Comparison of ENCODE assay signal across 8 mouse cellular contexts in the genomic region with DNA sequence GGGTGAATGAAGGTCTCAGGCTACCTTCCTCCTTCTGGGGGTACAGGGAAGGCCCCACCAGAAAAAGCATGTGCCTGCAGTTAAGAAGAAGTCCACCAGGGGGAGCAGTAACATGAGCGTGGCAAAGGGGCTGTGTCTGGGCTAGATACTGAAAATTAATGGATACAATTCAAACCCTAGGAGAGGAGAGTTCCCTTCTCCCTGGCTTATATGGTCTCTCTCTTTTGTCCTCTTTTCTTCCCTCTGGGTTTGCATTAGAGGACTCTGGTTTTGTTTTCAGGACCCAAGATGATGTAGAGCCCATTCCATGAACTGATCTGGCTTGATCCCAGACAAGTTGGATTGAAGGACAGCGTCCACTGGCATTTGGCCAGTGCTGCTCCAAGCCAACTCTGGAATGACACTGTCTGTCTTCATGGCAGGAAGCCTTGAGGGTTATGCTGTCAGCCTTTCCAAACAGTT.
A peak's percentile ranks its signal among the peaks of the same experiment; 100 is the strongest.
DNase-seq lines count a peak whose midpoint lies in the region; ATAC-seq and TF ChIP-seq lines count a peak whose summit lies in the region.

No protein-coding gene starts in this region.

- TF ChIP-seq CTCF in kidney, adult 2 months (conservative IDR thresholded peaks at IDR 0.05; ENCODE audit: insufficient read depth, insufficient read length, low read depth, low read length), result peak; percentile 67
- peak; percentile 66; the same call in 1 of the 2 replicates for TF ChIP-seq CTCF in olfactory bulb, adult 2 months (IDR thresholded peaks at IDR 0.05; ENCODE audit: insufficient read depth, low read depth, low read length)

- DNase-seq in kidney, adult 2 months, result peak; percentile 29
- DNase-seq in cerebellum, adult 11-12 months, result peak; percentile 61
- DNase-seq in kidney, adult 8-10 months, result peak; percentile 2 to 30
- peak; percentile 54 for DNase-seq in limb, embryonic 14.5 days (ENCODE audit: low spot score)
- peak; percentile 38 to 74 for DNase-seq in thymus, postnatal 10 days (ENCODE audit: low spot score in 2 of 2)

- H3K27me3 ChIP-seq in kidney, adult 2 months (replicated peaks; ENCODE audit: control insufficient read depth, insufficient read depth, low read length), result no peaks in the 10 kb centered on the region
- H3K27me3 ChIP-seq in kidney, embryonic 14.5 days (ENCODE audit: control insufficient read depth, insufficient read depth, low read length), result no peaks in the 10 kb centered on the region
- no peaks in the 10 kb centered on the region for H3K27me3 ChIP-seq in limb, embryonic 14.5 days (ENCODE audit: control insufficient read depth, insufficient read depth, low read length)

- H3K4me2 ChIP-seq in kidney, embryonic 14.5 days (replicated peaks; ENCODE audit: low read depth, low read length), result no peak overlapping the region
- H3K4me2 ChIP-seq in limb, embryonic 14.5 days (replicated peaks; ENCODE audit: low read depth, low read length, severe bottlenecking), result no peak overlapping the region

- H3K9me3 ChIP-seq in kidney, embryonic 14.5 days (ENCODE audit: control insufficient read depth, low read length), result no peaks in the 10 kb centered on the region
- 0 out of 2 replicates have a peak, but pooled peaks cover 3% of the 10 kb centered on the region for H3K9me3 ChIP-seq in limb, embryonic 14.5 days (ENCODE audit: control insufficient read depth, low read length)

- H3K4me1 ChIP-seq in kidney, adult 2 months (ENCODE audit: control insufficient read depth, insufficient read depth, low read length), result no peaks in the 10 kb centered on the region
- no peaks in the 10 kb centered on the region for H3K4me1 ChIP-seq in kidney, embryonic 14.5 days (ENCODE audit: control insufficient read depth, insufficient read depth, low read length)
- no peaks in the 10 kb centered on the region for H3K4me1 ChIP-seq in limb, embryonic 14.5 days (ENCODE audit: control insufficient read depth, insufficient read depth, low read length)
- H3K4me1 ChIP-seq in olfactory bulb, adult 2 months (ENCODE audit: control insufficient read depth, insufficient read depth, low read length), result no peaks in the 10 kb centered on the region

- WGBS in kidney, adult 2 months, result 28% methylated on average over 2 of the region's 2 CpGs
- 45% methylated on average over 2 of the region's 2 CpGs for WGBS in kidney, embryonic 14.5 days
- WGBS in limb, embryonic 14.5 days, result 44% methylated on average over 2 of the region's 2 CpGs
- WGBS in olfactory bulb, adult 2 months, result 31% methylated on average over 2 of the region's 2 CpGs

- TF ChIP-seq POLR2A in kidney, adult 2 months (IDR thresholded peaks at IDR 0.05; ENCODE audit: low read depth, low read length), result no peak
- no peak for TF ChIP-seq POLR2A in limb, embryonic 14.5 days (IDR thresholded peaks at IDR 0.05; ENCODE audit: borderline replicate concordance, extremely low read depth, insufficient read depth, insufficient read length)
- TF ChIP-seq POLR2A in olfactory bulb, adult 2 months (IDR thresholded peaks at IDR 0.05; ENCODE audit: insufficient read depth, low read depth, low read length), result no peak

- no peaks in the 10 kb centered on the region for H3K36me3 ChIP-seq in kidney, adult 2 months (ENCODE audit: control insufficient read depth, insufficient read depth, low read length)
- no peaks in the 10 kb centered on the region for H3K36me3 ChIP-seq in kidney, embryonic 14.5 days (ENCODE audit: control insufficient read depth, insufficient read depth, low read length)
- no peaks in the 10 kb centered on the region for H3K36me3 ChIP-seq in limb, embryonic 14.5 days (ENCODE audit: control insufficient read depth, insufficient read depth, low read length)

- no peak overlapping the region for H3K4me3 ChIP-seq in kidney, adult 2 months (ENCODE audit: insufficient read depth, low read depth, low read length)
- H3K4me3 ChIP-seq in kidney, embryonic 14.5 days (ENCODE audit: low read length), result no peak overlapping the region
- no peak overlapping the region for H3K4me3 ChIP-seq in limb, embryonic 14.5 days (replicated peaks; ENCODE audit: low read length)
- no peak overlapping the region for H3K4me3 ChIP-seq in olfactory bulb, adult 2 months (ENCODE audit: insufficient read depth, low read depth, low read length)

- no peak; the same call in 1 of the 2 replicates for ATAC-seq in kidney, embryonic 14.5 days (ENCODE audit: low FRiP score, low TSS enrichment)
- ATAC-seq in frontal cortex, adult (ENCODE audit: low TSS enrichment), result peak; percentile 74
- ATAC-seq in limb, embryonic 14.5 days (ENCODE audit: low FRiP score, low read depth), result no peak

- no peak overlapping the region for H3K9ac ChIP-seq in kidney, embryonic 14.5 days (ENCODE audit: low read depth, low read length)
- no peak overlapping the region for H3K9ac ChIP-seq in limb, embryonic 14.5 days (ENCODE audit: low read depth, low read length, severe bottlenecking)

- no peak overlapping the region for H3K27ac ChIP-seq in kidney, adult 2 months (ENCODE audit: insufficient read depth, low read depth, low read length)
- no peak overlapping the region for H3K27ac ChIP-seq in kidney, embryonic 14.5 days (ENCODE audit: low read depth, low read length)
- no peak overlapping the region for H3K27ac ChIP-seq in limb, embryonic 14.5 days (replicated peaks; ENCODE audit: low read depth, low read length)
- no peak overlapping the region for H3K27ac ChIP-seq in olfactory bulb, adult 2 months (ENCODE audit: insufficient read depth, low read depth, low read length)
